Mouse (Mus musculus) small intestine, adult 2 months (tissue): ENCODE results near the gene Tjp2. TPM values are rescaled to one million over a fixed set of nuclear protein-coding genes. Genes with fewer than 3 reads are reported as not detected.
"Not testable (repeated sequence)": the region's sequence is repeated elsewhere in the genome, so short reads cannot be mapped to it uniquely, and the experiment has no call there.

Source experiments
- H3K27ac ChIP-seq: fragments of 200-500 bp; 2 replicates; pipeline ENCODE4 v1.5.1; 2012; ENCODE audit warnings: low read depth, low read length, control low read depth, inconsistent platforms; ENCODE audit not compliant: insufficient read depth
- H3K27me3 ChIP-seq: fragments of 200-500 bp; 2 replicates; pipeline ENCODE4 v1.6.1; 2012; ENCODE audit warnings: mild to moderate bottlenecking, moderate library complexity, low read length, inconsistent platforms; ENCODE audit not compliant: control insufficient read depth, insufficient read depth
- H3K36me3 ChIP-seq: fragments of 200-500 bp; 2 replicates; pipeline ENCODE4 v1.6.1; 2012; ENCODE audit warnings: mild to moderate bottlenecking, low read length, control low read depth, inconsistent platforms; ENCODE audit not compliant: control insufficient read depth, insufficient read depth
- H3K4me1 ChIP-seq: fragments of 200-500 bp; 2 replicates; pipeline ENCODE4 v1.6.1; 2012; ENCODE audit warnings: low read length, inconsistent platforms, mixed read lengths; ENCODE audit not compliant: control insufficient read depth, insufficient read depth, insufficient read length
- H3K4me3 ChIP-seq: fragments of 200-500 bp; 2 replicates; pipeline ENCODE4 v1.5.1; 2012; ENCODE audit warnings: low read depth, mild to moderate bottlenecking, control low read depth, inconsistent platforms, low read length, moderate library complexity
- CTCF ChIP-seq: fragments of 200-500 bp; IDR thresholded peaks from 2 replicates; pipeline ENCODE4 v1.5.1; 2012; ENCODE audit warnings: low read depth, mild to moderate bottlenecking, control low read depth, inconsistent platforms, low read length, moderate library complexity, mixed read lengths; ENCODE audit not compliant: insufficient replicate concordance, insufficient read length; ENCODE audit errors: extremely low read depth
- POLR2A ChIP-seq: fragments of 200-500 bp; IDR thresholded peaks from 2 replicates; pipeline ENCODE4 v1.6.1; 2012; ENCODE audit warnings: low read depth, mild to moderate bottlenecking, control low read depth, inconsistent platforms, low read length, moderate library complexity
- WGBS: fragments of 180-500 bp; shearing (Covaris S2); methylation state at CpG from one replicate; pipeline ENCODE4 v1.1.7; 2018; 5-methylcytosine and 5-hydroxymethylcytosine counted together
- polyA plus RNA-seq: library from polyadenylated mRNA; depleted of rRNA; stranded (reverse); fragments of >200 nt; gene quantifications from 2 replicates; pipeline ENCODE4 v1.2.3, GENCODE M21; 2012

Gene Tjp2
- polyA plus RNA-seq, 1 experiment = 74.0 TPM

- no peaks in the 10 kb centered on the region for H3K36me3 ChIP-seq
- peaks cover 5% of the 10 kb centered on the region; the same call in 1 of the 2 replicates for H3K4me1 ChIP-seq
- no peak overlapping the region for H3K27ac ChIP-seq
- WGBS = 86% methylated on average over 6 of the region's 6 CpGs
- TF ChIP-seq CTCF = no peak
- no peak for TF ChIP-seq POLR2A
- no peaks in the 10 kb centered on the region for H3K27me3 ChIP-seq
- no peak overlapping the region for H3K4me3 ChIP-seq
Measured at GRCm38 (mm10) chr19:24243340-24243739, 18.5 kb upstream of the Tjp2 start.

DNA sequence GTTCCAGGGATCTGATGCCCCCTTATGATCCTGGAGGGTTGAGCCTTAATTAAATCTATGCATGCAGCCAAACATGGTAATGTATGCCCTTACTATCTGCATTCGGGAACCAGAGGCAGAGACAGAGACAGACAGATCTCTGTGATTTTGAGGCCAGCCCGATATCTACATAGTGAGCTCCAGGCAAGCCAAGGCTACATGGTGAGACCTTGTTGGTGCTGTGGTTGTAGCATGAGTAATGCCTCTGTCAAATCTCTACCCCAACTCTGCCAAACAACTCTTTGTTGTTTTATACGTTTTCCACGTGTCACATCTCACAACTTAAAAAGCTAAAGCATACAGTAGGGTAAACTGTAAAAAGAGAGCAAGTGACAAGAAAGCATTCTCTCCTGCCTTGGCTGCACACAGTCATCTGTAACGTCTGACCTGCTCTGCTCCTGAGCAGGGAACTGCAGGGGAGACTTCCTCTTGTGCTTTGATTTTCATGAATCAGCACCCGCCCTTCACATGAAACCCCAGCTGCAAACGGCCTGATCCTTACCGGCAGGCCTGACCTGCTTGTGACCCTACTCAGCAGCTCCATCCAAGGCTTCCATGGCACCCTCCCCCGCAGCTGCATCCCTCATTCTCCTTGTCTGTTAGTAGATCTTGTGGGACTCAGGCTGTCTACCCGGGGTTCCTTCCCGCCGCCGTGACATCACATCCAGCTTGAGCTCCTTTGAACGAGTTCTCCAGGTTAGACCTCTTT is 17.1 kb upstream of the Tjp2 start:
- H3K27ac ChIP-seq = no peak overlapping the region
- H3K4me3 ChIP-seq = no peak overlapping the region
- no peaks in the 10 kb centered on the region for H3K27me3 ChIP-seq
- H3K36me3 ChIP-seq = no peaks in the 10 kb centered on the region
- no peak for TF ChIP-seq CTCF
- TF ChIP-seq POLR2A = no peak
- 42% methylated on average over 14 of the region's 14 CpGs for WGBS
- peaks cover 5% of the 10 kb centered on the region; the same call in 1 of the 2 replicates for H3K4me1 ChIP-seq

DNA sequence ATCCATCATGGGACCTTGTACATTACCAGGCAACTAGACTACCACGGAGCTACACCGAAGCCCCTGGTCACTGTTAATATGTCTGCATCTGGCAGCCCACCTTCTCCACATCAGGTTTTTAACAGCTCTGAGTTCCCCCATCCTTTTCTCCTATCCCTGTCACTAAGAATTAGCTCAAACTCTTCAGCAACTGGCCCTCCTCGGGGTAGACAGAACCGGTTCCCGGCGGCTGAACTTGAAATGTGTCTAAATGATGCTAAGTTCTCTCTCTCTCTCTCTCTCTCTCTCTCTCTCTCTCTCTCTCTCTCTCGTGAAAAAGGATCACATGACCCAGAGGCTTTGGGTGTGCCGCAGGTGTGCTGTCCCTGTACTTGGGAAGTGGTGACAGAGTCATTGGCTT is 16.4 kb upstream of the Tjp2 start:
- TF ChIP-seq CTCF = no peak
- no peak for TF ChIP-seq POLR2A
- no peak overlapping the region for H3K27ac ChIP-seq
- H3K27me3 ChIP-seq = no peaks in the 10 kb centered on the region
- WGBS = 82% methylated on average over 8 of the region's 8 CpGs
- peaks cover 5% of the 10 kb centered on the region; the same call in 1 of the 2 replicates for H3K4me1 ChIP-seq
- H3K36me3 ChIP-seq = no peaks in the 10 kb centered on the region
- H3K4me3 ChIP-seq = no peak overlapping the region

DNA sequence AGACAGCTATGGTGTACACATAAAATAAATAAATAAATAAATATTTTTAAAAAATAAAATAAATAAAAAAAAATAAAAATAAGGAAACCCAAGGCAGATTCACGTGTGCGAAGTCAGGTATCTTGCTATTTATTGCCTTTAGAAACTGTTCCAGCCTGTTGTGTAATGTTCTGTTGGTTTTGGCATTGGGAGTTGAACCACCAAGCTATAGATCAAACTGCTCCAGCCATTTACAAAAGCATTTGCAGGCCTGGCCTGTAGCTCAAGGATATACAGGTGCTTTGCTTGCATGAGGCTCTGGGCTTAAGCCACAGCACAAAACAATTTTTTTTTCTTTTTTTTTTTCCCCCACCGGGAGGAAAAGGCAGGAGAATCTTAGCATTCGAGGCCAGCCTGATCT is 13.2 kb upstream of the Tjp2 start:
- Histone ChIP-seq H3K4me3 (no peak overlapping the region), H3K27me3 (no peaks in the 10 kb centered on the region), H3K4me1 (no peaks in the 10 kb centered on the region; the same call in 1 of the 2 replicates), H3K36me3 (no peaks in the 10 kb centered on the region), H3K27ac (no peak overlapping the region)
- TF ChIP-seq POLR2A (no peak), CTCF (no peak)
- WGBS = 82% methylated on average over 4 of the region's 4 CpGs

GRCm38 (mm10) chr19:24232356-24232755 is 7.5 kb upstream of the Tjp2 start:
- not testable (repeated sequence) for H3K27me3 ChIP-seq, H3K4me1 ChIP-seq, H3K36me3 ChIP-seq, H3K4me3 ChIP-seq, H3K27ac ChIP-seq
- 96% methylated on average over 1 of the region's 1 CpGs for WGBS

GRCm38 (mm10) chr19:24225305-24225696 is 471 bp upstream of the Tjp2 start:
- WGBS = 3% methylated on average over 17 of the region's 17 CpGs
- TF ChIP-seq POLR2A (0 out of 2 replicates have a peak, but pooled peaks have one; percentile 11), CTCF (no peak)
- H3K27ac ChIP-seq = peak overlapping the region; percentile 99

GRCm38 (mm10) chr19:24223851-24224251 is 979 bp downstream of the Tjp2 start:
- TF ChIP-seq CTCF (no peak), POLR2A (peak; percentile 99)
- H3K4me3 ChIP-seq = peak overlapping the region; percentile 78
- WGBS = 16% methylated on average over 11 of the region's 11 CpGs
- H3K4me1 ChIP-seq = peaks cover 12% of the 10 kb centered on the region; the same call in 1 of the 2 replicates
- H3K27me3 ChIP-seq = no peaks in the 10 kb centered on the region
- peak overlapping the region; percentile 99 for H3K27ac ChIP-seq
- H3K36me3 ChIP-seq = no peaks in the 10 kb centered on the region

More at GRCm38 (mm10) chr19:24225305-24225696, 471 bp upstream of the Tjp2 start:
- Histone ChIP-seq H3K4me1 (peaks cover 14% of the 10 kb centered on the region; the same call in 1 of the 2 replicates), H3K27me3 (no peaks in the 10 kb centered on the region), H3K36me3 (no peaks in the 10 kb centered on the region), H3K4me3 (peak overlapping the region; percentile 78)
